Mouse (Mus musculus) kidney, adult 2 months (tissue): ENCODE data around the gene Mnd1. TPM values are rescaled to one million over a fixed set of nuclear protein-coding genes. Genes with fewer than 3 reads are reported as not detected.

Experiments
- DNase-seq: peaks from one replicate; pipeline ENCODE4 v3.0.0; 2021
- H3K27ac ChIP-seq: fragments of 200-500 bp; 2 replicates; pipeline ENCODE4 v1.5.1; 2012; ENCODE audit warnings: low read depth, low read length, control low read depth, inconsistent platforms; ENCODE audit not compliant: insufficient read depth
- H3K27me3 ChIP-seq: fragments of 200-500 bp; replicated peaks from 2 replicates; pipeline ENCODE4 v1.6.1; 2012; ENCODE audit warnings: mild to moderate bottlenecking, moderate library complexity, low read length, inconsistent platforms; ENCODE audit not compliant: control insufficient read depth, insufficient read depth
- H3K36me3 ChIP-seq: fragments of 200-500 bp; 2 replicates; pipeline ENCODE4 v1.6.1; 2012; ENCODE audit warnings: mild to moderate bottlenecking, moderate library complexity, low read length, inconsistent platforms; ENCODE audit not compliant: control insufficient read depth, insufficient read depth
- H3K4me1 ChIP-seq: fragments of 200-500 bp; 2 replicates; pipeline ENCODE4 v1.6.1; 2011; ENCODE audit warnings: low read length; ENCODE audit not compliant: control insufficient read depth, insufficient read depth
- H3K4me3 ChIP-seq: fragments of 200-500 bp; 2 replicates; pipeline ENCODE4 v1.5.1; 2011; ENCODE audit warnings: mild to moderate bottlenecking, low read depth, low read length, control low read depth; ENCODE audit not compliant: insufficient read depth
- CTCF ChIP-seq: fragments of 200-500 bp; conservative IDR thresholded peaks from 2 replicates; pipeline ENCODE4 v1.5.1; 2011; ENCODE audit warnings: low read depth, mild to moderate bottlenecking, control low read depth, low read length, moderate library complexity, mixed read lengths; ENCODE audit not compliant: insufficient read depth, insufficient read length
- POLR2A ChIP-seq: fragments of 200-500 bp; IDR thresholded peaks from one replicate; pipeline ENCODE4 v1.6.1; 2011; ENCODE audit warnings: low read depth, low read length, control low read depth
- WGBS: fragments of 180-500 bp; shearing (Covaris S2); methylation state at CpG from one replicate; pipeline ENCODE4 v1.1.7; 2018; 5-methylcytosine and 5-hydroxymethylcytosine counted together
- polyA plus RNA-seq: library from polyadenylated mRNA; depleted of rRNA; stranded (reverse); fragments of >200 nt; gene quantifications from 2 replicates; pipeline ENCODE4 v1.2.3, GENCODE M21; 2012

Gene Mnd1
- polyA plus RNA-seq, 1 experiment, result 0.72 TPM

DNA sequence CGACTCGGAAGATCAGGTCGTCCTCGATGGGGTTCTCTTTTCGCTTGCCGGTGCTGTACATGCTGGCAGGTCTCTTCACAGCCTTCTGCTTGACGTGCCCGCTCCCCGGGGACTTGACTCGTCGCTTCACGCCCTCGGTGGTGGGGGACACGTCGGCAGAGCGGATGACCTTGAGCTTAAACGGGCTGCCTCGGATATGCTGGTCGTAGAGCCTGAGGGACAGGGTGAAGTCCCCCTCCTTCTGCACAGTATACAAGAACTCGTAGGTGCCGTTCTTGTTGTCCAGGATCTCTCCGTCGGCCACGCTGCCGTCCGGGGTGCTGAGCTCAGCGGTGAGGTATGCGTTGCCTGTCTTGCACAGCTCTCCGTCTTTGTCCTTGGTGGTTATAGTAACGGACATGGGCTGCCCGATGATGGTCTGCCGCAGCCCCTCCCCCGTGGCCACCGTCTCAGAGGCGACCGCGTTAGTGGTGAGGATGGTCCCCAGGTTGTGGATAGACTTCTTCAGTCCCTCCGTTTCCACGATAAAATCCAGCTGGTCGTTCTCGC lies 35.0 kb upstream of the Mnd1 start:
- DNase-seq, result peak; percentile 5
- H3K27ac ChIP-seq, result no peak overlapping the region

DNA sequence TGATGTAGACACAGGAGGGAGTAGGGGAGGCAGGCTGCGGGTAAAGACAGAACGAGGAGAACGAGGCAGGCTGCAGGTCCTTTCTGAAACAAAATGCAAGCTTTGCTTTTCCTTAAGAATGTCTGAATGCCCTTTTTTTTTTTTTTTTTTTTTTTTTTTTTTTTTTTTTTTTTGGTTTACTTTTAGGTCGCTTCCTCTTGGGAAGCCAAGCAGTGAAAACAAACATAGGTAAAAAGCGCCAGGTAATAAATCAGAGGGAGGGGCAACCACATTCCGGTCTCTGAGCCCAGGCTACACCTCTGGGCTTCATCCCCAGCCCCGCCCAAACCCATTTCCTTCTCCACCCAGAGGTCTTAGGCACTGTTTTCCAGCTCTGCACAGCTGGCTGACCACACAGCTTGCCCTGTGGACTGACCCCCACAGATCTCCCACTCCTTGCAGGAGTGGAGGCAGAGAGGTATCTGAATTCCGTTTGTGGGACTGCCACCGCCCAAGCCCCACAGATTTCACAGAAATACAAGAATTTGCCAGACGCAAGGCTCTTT lies 34.1 kb upstream of the Mnd1 start:
- Histone ChIP-seq H3K27ac (no peak overlapping the region), H3K4me3 (peak overlapping the region; percentile 26; the same call in 1 of the 2 replicates)
- DNase-seq, result peak; percentile 46

More for the DNA sequence above, 35.0 kb upstream of the Mnd1 start:
- 29% methylated on average over 41 of the region's 41 CpGs for WGBS
- no peaks in the 10 kb centered on the region for H3K4me1 ChIP-seq
- no peaks in the 10 kb centered on the region for H3K27me3 ChIP-seq
- peak overlapping the region; percentile 39 for H3K4me3 ChIP-seq
- TF ChIP-seq CTCF, result no peak
- no peaks in the 10 kb centered on the region for H3K36me3 ChIP-seq

DNA sequence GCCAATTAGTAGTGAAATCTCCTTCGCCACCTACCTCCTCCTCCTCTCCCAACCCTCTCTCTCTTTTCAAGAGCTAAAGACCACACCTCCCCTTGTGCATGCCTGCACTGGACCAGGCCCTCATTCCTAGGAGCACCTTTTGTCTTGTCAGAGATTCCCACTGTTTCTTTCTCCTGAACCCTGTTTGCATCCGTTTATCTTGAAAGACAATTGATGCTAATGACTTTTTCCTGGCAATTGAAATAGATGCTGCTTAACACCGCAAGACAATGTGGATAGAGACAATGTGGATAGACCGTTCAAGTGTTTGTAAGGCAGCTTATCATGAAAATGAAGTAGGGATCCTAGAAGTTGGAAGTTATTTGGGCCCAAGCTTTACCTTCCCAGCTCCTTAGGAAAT lies 26.1 kb upstream of the Mnd1 start:
- Histone ChIP-seq H3K4me3 (no peak overlapping the region), H3K36me3 (no peaks in the 10 kb centered on the region), H3K4me1 (no peaks in the 10 kb centered on the region), H3K27me3 (no peaks in the 10 kb centered on the region), H3K27ac (no peak overlapping the region)
- TF ChIP-seq POLR2A (no peak), CTCF (no peak)
- 86% methylated on average over 4 of the region's 4 CpGs for WGBS
- no peak for DNase-seq

More for the DNA sequence above, 34.1 kb upstream of the Mnd1 start:
- Histone ChIP-seq H3K36me3 (no peaks in the 10 kb centered on the region), H3K4me1 (no peaks in the 10 kb centered on the region), H3K27me3 (no peaks in the 10 kb centered on the region)
- WGBS, result 27% methylated on average over 10 of the region's 10 CpGs
- TF ChIP-seq POLR2A (no peak), CTCF (no peak)

DNA sequence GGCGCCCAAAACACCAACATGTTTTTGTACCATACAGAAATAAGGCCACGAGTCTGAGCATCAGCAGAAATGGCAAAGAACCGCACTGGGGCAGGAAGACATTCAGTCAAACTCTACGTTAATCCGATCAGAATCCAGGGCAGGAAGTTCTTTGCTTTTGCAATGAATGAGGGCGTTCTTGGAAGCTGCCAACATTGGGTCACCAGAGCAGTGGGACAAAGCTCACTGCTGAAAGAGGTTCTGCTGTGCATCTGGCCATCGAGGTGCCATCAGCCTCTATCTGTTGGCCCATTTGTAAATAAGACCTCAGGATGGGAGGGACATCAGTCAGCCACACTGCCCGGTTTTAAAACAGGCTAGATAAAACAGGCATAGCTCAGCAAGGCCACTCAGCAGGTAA lies 25.5 kb upstream of the Mnd1 start:
- no peak for TF ChIP-seq CTCF
- no peak for TF ChIP-seq POLR2A
- Histone ChIP-seq H3K27me3 (no peaks in the 10 kb centered on the region), H3K36me3 (no peaks in the 10 kb centered on the region), H3K4me3 (no peak overlapping the region), H3K27ac (no peak overlapping the region), H3K4me1 (no peaks in the 10 kb centered on the region)
- peak; percentile 10 for DNase-seq
- 51% methylated on average over 8 of the region's 8 CpGs for WGBS

DNA sequence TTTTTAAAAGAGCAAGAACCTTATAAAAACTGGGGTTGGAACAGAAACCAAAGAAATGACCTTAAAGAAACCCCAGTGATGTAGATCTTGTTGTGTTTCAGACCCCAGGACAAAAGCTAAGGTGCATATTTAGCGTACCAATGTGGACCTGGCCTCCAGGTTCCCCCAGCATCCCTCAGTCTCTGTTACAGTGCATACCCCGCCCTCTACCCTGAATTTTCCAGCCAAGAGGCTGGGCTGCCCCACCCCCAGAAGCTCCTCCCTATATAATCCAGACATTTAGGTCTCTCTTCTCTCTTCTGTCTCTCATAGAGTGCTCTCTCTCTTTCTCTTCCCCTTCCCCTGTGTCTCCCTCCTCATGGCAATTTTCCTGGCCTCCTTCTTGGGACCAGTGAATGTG lies 24.7 kb upstream of the Mnd1 start:
- Histone ChIP-seq H3K27ac (no peak overlapping the region), H3K4me1 (no peaks in the 10 kb centered on the region), H3K36me3 (no peaks in the 10 kb centered on the region), H3K27me3 (no peaks in the 10 kb centered on the region), H3K4me3 (no peak overlapping the region)
- TF ChIP-seq POLR2A, result no peak
- no peak for TF ChIP-seq CTCF
- WGBS, result 94% methylated on average over 2 of the region's 2 CpGs
- DNase-seq, result no peak

DNA sequence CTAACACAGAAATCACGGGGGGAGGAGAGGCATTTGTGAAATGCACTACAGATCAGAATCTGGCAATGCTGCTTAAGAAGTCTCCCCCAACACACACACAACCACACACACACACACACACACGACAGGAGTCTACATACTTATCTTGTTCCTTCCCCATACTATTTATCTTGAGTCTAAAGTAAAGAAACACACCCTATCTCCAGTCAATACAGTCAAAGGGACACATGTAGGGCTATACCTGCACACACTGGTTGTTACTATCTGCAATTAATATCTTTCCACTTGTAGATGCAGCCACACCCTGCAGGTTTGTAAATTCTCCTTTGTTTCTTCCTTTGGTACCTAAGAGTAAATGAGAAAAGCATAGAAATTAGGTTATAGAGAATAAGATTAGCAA lies 22.2 kb upstream of the Mnd1 start:
- TF ChIP-seq CTCF (no peak), POLR2A (no peak)
- DNase-seq, result no peak

DNA sequence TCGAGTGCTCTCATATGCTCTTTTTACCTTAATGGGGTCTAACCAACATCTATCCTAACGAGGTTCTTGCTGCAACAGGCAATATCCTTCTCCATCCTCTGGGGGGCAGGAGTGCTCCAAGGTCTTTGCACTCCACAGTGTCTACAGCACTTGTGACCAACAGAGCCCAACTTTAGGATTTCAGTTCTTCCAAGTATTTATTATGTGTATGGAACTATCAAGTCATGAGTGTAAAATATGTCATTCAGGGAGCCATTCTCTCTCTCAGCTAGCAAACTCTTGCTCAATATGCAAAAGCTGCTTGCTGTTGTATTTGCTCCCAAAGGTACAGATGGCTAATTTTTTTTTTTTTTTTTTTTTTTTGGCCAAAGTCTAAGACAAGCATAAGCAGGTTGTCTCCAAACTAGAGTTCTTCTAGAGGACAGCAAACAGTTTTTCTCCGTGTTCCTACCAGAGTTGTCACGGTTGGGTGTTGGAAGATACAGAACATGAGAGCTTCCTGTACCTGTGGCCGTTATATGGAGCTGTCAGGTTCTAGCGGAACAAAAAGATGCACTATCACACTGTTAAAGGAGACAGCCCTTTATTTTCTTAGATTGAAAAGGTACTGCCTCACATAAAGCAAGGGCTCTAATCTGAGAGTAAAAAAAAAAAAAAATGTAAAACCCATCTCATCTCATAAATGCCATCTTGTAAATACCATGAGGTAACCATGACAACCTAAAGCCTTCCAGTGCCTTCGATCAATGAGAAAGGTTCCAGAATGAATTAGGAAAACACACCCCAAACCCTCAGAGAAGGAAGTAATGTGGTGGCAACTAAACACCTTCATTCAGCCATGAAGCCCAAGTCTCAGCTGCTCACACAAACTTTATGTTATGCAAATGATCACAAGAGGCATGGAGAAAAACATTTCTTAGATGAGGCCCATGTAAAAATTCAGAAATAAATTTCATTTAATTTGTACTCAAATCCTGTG lies 20.0 kb upstream of the Mnd1 start:
- Histone ChIP-seq H3K27me3 (no peaks in the 10 kb centered on the region), H3K36me3 (no peaks in the 10 kb centered on the region), H3K4me1 (no peaks in the 10 kb centered on the region), H3K4me3 (no peak overlapping the region), H3K27ac (no peak overlapping the region)
- peak; percentile 87 for DNase-seq
- TF ChIP-seq CTCF, result peak; percentile 94
- TF ChIP-seq POLR2A, result no peak
- 47% methylated on average over 7 of the region's 7 CpGs for WGBS

More for the DNA sequence above, 22.2 kb upstream of the Mnd1 start:
- WGBS, result 83% methylated on average over 2 of the region's 2 CpGs
- no peak overlapping the region for H3K27ac ChIP-seq
- H3K36me3 ChIP-seq, result no peaks in the 10 kb centered on the region
- no peaks in the 10 kb centered on the region for H3K27me3 ChIP-seq
- no peaks in the 10 kb centered on the region for H3K4me1 ChIP-seq
- H3K4me3 ChIP-seq, result no peak overlapping the region
